Mouse (Mus musculus) layer of hippocampus, postnatal 14 days (tissue): ENCODE measurements around the gene Ptprd. TPM values are rescaled to one million over a fixed set of nuclear protein-coding genes. Genes with fewer than 3 reads are reported as not detected.

Experiments
- DNase-seq, 2 experiments: peaks; one replicate each; pipeline ENCODE4 v3.0.0; 2021 to 2022; ENCODE audit warnings: low spot score in 2 of 2, mixed read lengths in 1 of 2
- total RNA-seq, 2 experiments: library from RNA; stranded (reverse); gene quantifications; 2 replicates each; pipeline ENCODE4 v1.2.3; 2021

Gene Ptprd
- total RNA-seq, 2 experiments from 2014 or later, result 163 to 206 TPM

GRCm38 (mm10) chr4:76415624-76416023 lies 1796.1 kb downstream of the Ptprd start:
- DNase-seq, result no peak

GRCm38 (mm10) chr4:76414591-76414990 lies 1797.2 kb downstream of the Ptprd start:
- DNase-seq, result no peak

- no peak for DNase-seq
Observed at GRCm38 (mm10) chr4:76410053-76410452, 1801.7 kb downstream of the Ptprd start.

- DNase-seq, result no peak
Observed at GRCm38 (mm10) chr4:76409159-76409558, 1802.6 kb downstream of the Ptprd start.

- DNase-seq, result no peak
Observed at GRCm38 (mm10) chr4:76405862-76406454, 1805.8 kb downstream of the Ptprd start.

- DNase-seq, result no peak
Observed at GRCm38 (mm10) chr4:76403219-76403618, 1808.5 kb downstream of the Ptprd start.

GRCm38 (mm10) chr4:76387887-76388286 lies 1823.9 kb downstream of the Ptprd start:
- DNase-seq, result no peak

- DNase-seq, result no peak
Observed at GRCm38 (mm10) chr4:76386978-76387824, 1824.6 kb downstream of the Ptprd start.

GRCm38 (mm10) chr4:76385818-76386217 lies 1825.9 kb downstream of the Ptprd start:
- no peak for DNase-seq

- peak; percentile 35 to 80 for DNase-seq
Observed at GRCm38 (mm10) chr4:76380312-76380917, 1831.3 kb downstream of the Ptprd start.

GRCm38 (mm10) chr4:76370041-76370880 lies 1841.5 kb downstream of the Ptprd start:
- peak; percentile 21 to 47 for DNase-seq

- no peak for DNase-seq
Observed at GRCm38 (mm10) chr4:76369101-76369500, 1842.7 kb downstream of the Ptprd start.

GRCm38 (mm10) chr4:76368291-76368690 lies 1843.5 kb downstream of the Ptprd start:
- no peak for DNase-seq

- DNase-seq, result no peak
Observed at GRCm38 (mm10) chr4:76367285-76367684, 1844.5 kb downstream of the Ptprd start.

GRCm38 (mm10) chr4:76365871-76366270 lies 1845.9 kb downstream of the Ptprd start:
- DNase-seq, result peak in 1 of 2 experiments; percentile 43

- DNase-seq, result no peak
Observed at GRCm38 (mm10) chr4:76361546-76361945, 1850.2 kb downstream of the Ptprd start.

- no peak for DNase-seq
Observed at GRCm38 (mm10) chr4:76354167-76354566, 1857.6 kb downstream of the Ptprd start.

GRCm38 (mm10) chr4:76352468-76352867 lies 1859.3 kb downstream of the Ptprd start:
- no peak for DNase-seq

- no peak for DNase-seq
Observed at GRCm38 (mm10) chr4:76351201-76351979, 1860.4 kb downstream of the Ptprd start.

- DNase-seq, result no peak
Observed at GRCm38 (mm10) chr4:76350241-76350962, 1861.4 kb downstream of the Ptprd start.
